24 mouse cellular contexts compared by ENCODE assay signal in the genomic region with DNA sequence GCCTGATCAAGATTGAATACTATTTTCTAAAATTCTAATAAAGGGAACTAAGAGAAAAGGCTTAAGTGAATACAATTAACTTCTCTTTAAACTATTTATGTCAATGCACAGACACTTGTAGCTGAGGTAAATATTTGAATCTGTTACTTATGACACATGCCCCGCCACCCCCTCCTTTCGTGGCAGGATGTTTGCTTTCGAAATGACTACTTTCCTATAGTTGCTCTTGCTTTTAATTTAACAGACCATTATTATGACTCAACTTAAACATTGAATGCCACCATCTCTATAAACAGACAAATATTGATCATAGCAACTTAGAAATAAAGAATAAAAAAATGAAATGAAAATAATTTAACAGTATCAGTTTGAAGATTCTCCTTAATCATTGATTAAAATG. TPM values are rescaled to one million over a fixed set of nuclear protein-coding genes. Genes with fewer than 3 reads are reported as not detected.
A peak's percentile ranks its signal among the peaks of the same experiment; 100 is the strongest.
DNase-seq lines count a peak whose midpoint lies in the region; ATAC-seq and TF ChIP-seq lines count a peak whose summit lies in the region.
"Had no signal": no experiment of that assay in that cellular context is flagged by ENCODE, and none has a peak within 500 bp of the region (broad histone marks: within the 10 kb centered on the region; RNA-seq: fewer than 3 reads in every experiment).

No protein-coding gene starts in this region.

- H3K9ac ChIP-seq in heart, adult 2 months (ENCODE audit: low read depth, low read length) = no peak overlapping the region
- H3K9ac ChIP-seq: forebrain, embryonic 13.5 days; hindbrain, embryonic 12.5 days; hindbrain, embryonic 15.5 days had no signal

- no peaks in the 10 kb centered on the region for H3K36me3 ChIP-seq in heart, adult 2 months (ENCODE audit: control insufficient read depth, insufficient read depth, low read length)
- H3K36me3 ChIP-seq: forebrain, embryonic 10.5 days; hindbrain, embryonic 12.5 days; hindbrain, embryonic 15.5 days had no signal

- no peak overlapping the region for H3K27ac ChIP-seq in heart, adult 2 months
- H3K27ac ChIP-seq: forebrain, embryonic 10.5 days; forebrain, embryonic 13.5 days; hindbrain, embryonic 12.5 days; hindbrain, embryonic 15.5 days had no signal

- TF ChIP-seq POLR2A in heart, adult 2 months (IDR thresholded peaks at IDR 0.05; ENCODE audit: insufficient read depth, low read depth, low read length) = no peak

- no peak for TF ChIP-seq EP300 in heart, adult 2 months (IDR thresholded peaks at IDR 0.05; ENCODE audit: insufficient read depth, low read depth, low read length)

- peak; percentile 43 for DNase-seq in A20 (ENCODE audit: low read depth, low spot score)
- peak; percentile 81 for DNase-seq in CD4-positive, CD25-positive, alpha-beta regulatory T cell, adult 2 months (ENCODE audit: low read depth, low spot score)
- peak; percentile 27 for DNase-seq in naive thymus-derived CD4-positive, alpha-beta T cell, adult 2 months (ENCODE audit: low read depth)
- no peak for DNase-seq in heart, adult 18-20 months
- no peak for DNase-seq in spleen, postnatal 10 days (ENCODE audit: low spot score in 2 of 2)
- DNase-seq in heart, adult 2 months = no peak
- DNase-seq: adrenal gland, adult 8-10 months; adrenal gland, postnatal 25 days; B cell, adult 2 months; cerebellum, adult 11-12 months; cerebellum, adult 8-10 months; cerebellum, postnatal 14 days; gastrocnemius, postnatal 10 days; kidney, adult 18-20 months had no signal

- H3K27me3 ChIP-seq in heart, adult 2 months (ENCODE audit: control insufficient read depth, insufficient read depth, low read length) = no peaks in the 10 kb centered on the region
- H3K27me3 ChIP-seq: forebrain, embryonic 13.5 days; hindbrain, embryonic 12.5 days; hindbrain, embryonic 15.5 days had no signal

- H3K4me1 ChIP-seq in heart, adult 2 months (ENCODE audit: control insufficient read depth, insufficient read depth, low read length) = no peaks in the 10 kb centered on the region
- H3K4me1 ChIP-seq: forebrain, embryonic 10.5 days; forebrain, embryonic 13.5 days; hindbrain, embryonic 12.5 days; hindbrain, embryonic 15.5 days had no signal

- WGBS in heart, adult 2 months = 83% methylated on average over 3 of the region's 3 CpGs

- H3K79me2 ChIP-seq in heart, adult 2 months (replicated peaks; ENCODE audit: control insufficient read depth, insufficient read depth, low read length) = no peaks in the 10 kb centered on the region

- no peak overlapping the region for H3K4me3 ChIP-seq in heart, adult 2 months
- H3K4me3 ChIP-seq: forebrain, embryonic 10.5 days; forebrain, embryonic 13.5 days; hindbrain, embryonic 12.5 days; hindbrain, embryonic 15.5 days had no signal

- peak; percentile 90 for ATAC-seq in activated CD4-positive, CD25-positive, alpha-beta regulatory T cell, adult 4 months
- ATAC-seq: forebrain, embryonic 13.5 days; forebrain, embryonic 16.5 days; intestine, embryonic 16.5 days had no signal

- intact Hi-C loops in heart, adult 2 months (cut with DNase I) = no loop called here

- TF ChIP-seq CTCF in heart, adult 2 months (IDR thresholded peaks at IDR 0.05) = no peak

RNA-seq across cellular contexts. Expression of a gene that starts 8.2 kb away (rescaled TPM):
- 100 to 1,000 TPM; 210 to 227 TPM for polyA plus RNA-seq in activated CD4-positive, CD25-positive, alpha-beta regulatory T cell, adult 4 months (2017; shearing (Covaris generic))
- 100 to 1,000 TPM in 1 of 2 experiments, 10 to 100 TPM in 1; 98.5 to 115 TPM for total RNA-seq in heart, adult 18-20 months (2021)
- 100 to 1,000 TPM in 1 of 2 experiments, 10 to 100 TPM in 1; 95.0 to 102 TPM for total RNA-seq in heart, adult 2 months (2021)
- polyA plus RNA-seq in heart, adult 2 months (2012; rRNA removed) = 53.1 and 87.5 TPM in 2 replicates

RNA-seq across cellular contexts. Expression of a gene that starts 12.8 kb away (rescaled TPM):
- 10 to 100 TPM; 10.9 to 11.1 TPM for polyA plus RNA-seq in activated CD4-positive, CD25-positive, alpha-beta regulatory T cell, adult 4 months (2017; shearing (Covaris generic))
- total RNA-seq in heart, adult 18-20 months (2021) = 10 to 100 TPM; 59.2 to 63.0 TPM
- 10 to 100 TPM; 59.2 to 70.6 TPM for total RNA-seq in heart, adult 2 months (2021)
- 22.3 and 54.4 TPM in 2 replicates for polyA plus RNA-seq in heart, adult 2 months (2012; rRNA removed)

RNA-seq across cellular contexts. Expression of a gene that starts 29.8 kb away (rescaled TPM):
- polyA plus RNA-seq in activated CD4-positive, CD25-positive, alpha-beta regulatory T cell, adult 4 months (2017; shearing (Covaris generic)) = not detected
- total RNA-seq in heart, adult 18-20 months (2021) = under 1 TPM in 1 of 2 experiments, not detected in 1; 0.55 TPM
- total RNA-seq in heart, adult 2 months (2021) = under 1 TPM; 0.26 to 0.36 TPM
- 0.20 and 0.32 TPM in 2 replicates for polyA plus RNA-seq in heart, adult 2 months (2012; rRNA removed)
- total RNA-seq: hematopoietic stem cell, adult 5-6 weeks; MEL had no signal
- polyA plus RNA-seq: forebrain, embryonic 10.5 days; forebrain, embryonic 16.5 days; heart, embryonic 11.5 days had no signal

Comparison
In these comparisons a context has a peak if more than half of its experiments do, and no peak if none do; other contexts are left out.
1. DNase-seq: peak in A20 (single experiment), CD4-positive, CD25-positive, alpha-beta regulatory T cell, adult 2 months (single experiment) and naive thymus-derived CD4-positive, alpha-beta T cell, adult 2 months (single experiment); none in heart, adult 18-20 months (0 of 2), spleen, postnatal 10 days (0 of 2) and heart, adult 2 months (0 of 2).